Mouse (Mus musculus): ENCODE data around the gene Hspa14.

Hspa14 gene

GRCm38 (mm10) chr2:3512552-3513454 lies at the start of gene Hspa14, which contains the start of the genes Gm45902 and Cdnf:
Gene Hspa14 (minus strand): TSS chr2:3512814.
Gene Gm45902 (minus strand): TSS chr2:3512790.
Gene Cdnf (plus strand): TSS chr2:3513030.
- DNase-seq: peak; percentile 91

- peak; percentile 80 for DNase-seq
These were observed 34.0 kb upstream of the Hspa14 start for GRCm38 (mm10) chr2:3546588-3546987.

GRCm38 (mm10) chr2:3546055-3546454 lies 33.4 kb upstream of the Hspa14 start:
- no peak for DNase-seq

- DNase-seq: no peak
These were observed 28.9 kb upstream of the Hspa14 start for GRCm38 (mm10) chr2:3541307-3542079.

GRCm38 (mm10) chr2:3526288-3526687 lies 13.7 kb upstream of the Hspa14 start:
- DNase-seq: no peak

GRCm38 (mm10) chr2:3522558-3522957 lies 9.9 kb upstream of the Hspa14 start:
- DNase-seq: no peak

GRCm38 (mm10) chr2:3512076-3512475 lies 538 bp downstream of the Hspa14 start:
- peak; percentile 62 for DNase-seq

- DNase-seq: no peak
These were observed 11.7 kb downstream of the Hspa14 start for GRCm38 (mm10) chr2:3500886-3501285.

- no peak for DNase-seq
These were observed 13.1 kb downstream of the Hspa14 start for GRCm38 (mm10) chr2:3499543-3499942.

- no peak for DNase-seq
These were observed 18.7 kb downstream of the Hspa14 start for GRCm38 (mm10) chr2:3493833-3494409.

GRCm38 (mm10) chr2:3489816-3490215 lies 22.8 kb downstream of the Hspa14 start:
- DNase-seq: no peak

- no peak for DNase-seq
These were observed 32.4 kb downstream of the Hspa14 start for GRCm38 (mm10) chr2:3480239-3480638.

GRCm38 (mm10) chr2:3475746-3476251 lies 36.8 kb downstream of the Hspa14 start:
- DNase-seq: no peak

GRCm38 (mm10) chr2:3474861-3475283 lies 37.7 kb downstream of the Hspa14 start, which contains the start of gene Suv39h2:
Gene Suv39h2 (minus strand): TSS chr2:3475031.
- peak; percentile 99 for DNase-seq

- DNase-seq: peak; percentile 75
These were observed 38.2 kb downstream of the Hspa14 start for GRCm38 (mm10) chr2:3474361-3474805.

- no peak for DNase-seq
These were observed 38.7 kb downstream of the Hspa14 start for GRCm38 (mm10) chr2:3473891-3474290.

- peak; percentile 35 for DNase-seq
These were observed 56.0 kb downstream of the Hspa14 start for GRCm38 (mm10) chr2:3456590-3456989.

- DNase-seq: no peak
These were observed 59.5 kb downstream of the Hspa14 start for GRCm38 (mm10) chr2:3453096-3453495.

- no peak for DNase-seq
These were observed 63.2 kb downstream of the Hspa14 start for GRCm38 (mm10) chr2:3449431-3449830.

GRCm38 (mm10) chr2:3445984-3446383 lies 66.6 kb downstream of the Hspa14 start:
- DNase-seq: no peak

GRCm38 (mm10) chr2:3444206-3444605 lies 68.4 kb downstream of the Hspa14 start:
- no peak for DNase-seq
